Mouse (Mus musculus) left cerebral cortex, postnatal 4 days (tissue): ENCODE results near the gene Polr3k. TPM values are rescaled to one million over a fixed set of nuclear protein-coding genes. Genes with fewer than 3 reads are reported as not detected.
A peak's percentile ranks its signal among the peaks of the same experiment; 100 is the strongest.

Source experiments
- DNase-seq: peaks from one replicate; pipeline ENCODE4 v3.0.0-alpha.2; 2022
- intact Hi-C: fragments of 180-260 bp; cut with DNase I; formaldehyde crosslinking; loops from one replicate; pipeline ENCODE4 v1.15.1; 2025
- total RNA-seq, 2 experiments: library from RNA; stranded (reverse); gene quantifications; 2 replicates each; pipeline ENCODE4 v1.2.3; 2021

Polr3k gene
- 10 to 100 TPM; 53.4 to 56.2 TPM for total RNA-seq

GRCm38 (mm10) chr2:181863791-181864535 lies at the start of gene Polr3k:
Gene Polr3k, plus strand, starts transcription at chr2:181864337.
- intact Hi-C loops, result loop anchor here (10.0 kb wide), 1 partner anchor 139 kb away; no protein-coding TSS in a partner anchor

GRCm38 (mm10) chr2:181829032-181829650 lies 35.0 kb upstream of the Polr3k start:
- no peak for DNase-seq
- intact Hi-C loops, result no loop called here

More at GRCm38 (mm10) chr2:181863791-181864535, at the start of gene Polr3k:
- peak; percentile 96 for DNase-seq

GRCm38 (mm10) chr2:181832745-181833144 lies 31.4 kb upstream of the Polr3k start:
- no peak for DNase-seq
- intact Hi-C loops, result no loop called here

GRCm38 (mm10) chr2:181837372-181838292 lies 26.5 kb upstream of the Polr3k start, which contains the start of gene Pcmtd2:
Gene Pcmtd2, plus strand, starts transcription at chr2:181837854.
- intact Hi-C loops, result no loop called here
- peak; percentile 94 for DNase-seq

- intact Hi-C loops, result no loop called here
- DNase-seq, result no peak
Measured at GRCm38 (mm10) chr2:181838293-181838680, 25.9 kb upstream of the Polr3k start.

GRCm38 (mm10) chr2:181845709-181846394 lies 18.3 kb upstream of the Polr3k start:
- DNase-seq, result no peak
- intact Hi-C loops, result no loop called here

GRCm38 (mm10) chr2:181864536-181864860 lies 361 bp downstream of the Polr3k start:
- no peak for DNase-seq
- intact Hi-C loops, result loop anchor here (10.0 kb wide), 1 partner anchor 140 kb away; no protein-coding TSS in a partner anchor

- peak; percentile 74 for DNase-seq
- intact Hi-C loops, result loop anchor here (10.0 kb wide), 1 partner anchor 142 kb away; no protein-coding TSS in a partner anchor
Measured at GRCm38 (mm10) chr2:181866931-181867330, 2.8 kb downstream of the Polr3k start.

GRCm38 (mm10) chr2:181871039-181871438 lies 6.9 kb downstream of the Polr3k start:
- intact Hi-C loops, result no loop called here
- DNase-seq, result no peak

- DNase-seq, result no peak
- intact Hi-C loops, result no loop called here
Measured at GRCm38 (mm10) chr2:181878903-181879302, 14.8 kb downstream of the Polr3k start.

GRCm38 (mm10) chr2:181883022-181883749 lies 19.0 kb downstream of the Polr3k start:
- intact Hi-C loops, result no loop called here
- DNase-seq, result no peak

GRCm38 (mm10) chr2:181917861-181918260 lies 53.7 kb downstream of the Polr3k start:
- intact Hi-C loops, result no loop called here

GRCm38 (mm10) chr2:181918501-181918900 lies 54.4 kb downstream of the Polr3k start:
- intact Hi-C loops, result no loop called here

More at GRCm38 (mm10) chr2:181917861-181918260, 53.7 kb downstream of the Polr3k start:
- DNase-seq, result no peak

More at GRCm38 (mm10) chr2:181918501-181918900, 54.4 kb downstream of the Polr3k start:
- DNase-seq, result peak; percentile 27

Other genes with a start within 250 kb of the Polr3k start
- gene Gm29797, start 207.3 kb upstream of the Polr3k start, total RNA-seq, result under 1 TPM; 0.50 to 0.54 TPM
- gene Sox18, start 192.7 kb upstream of the Polr3k start, total RNA-seq, result 10 to 100 TPM; 13.4 to 13.5 TPM
- gene Tcea2, start 184.0 kb upstream of the Polr3k start, total RNA-seq, result 10 to 100 TPM; 57.8 to 62.4 TPM
- 10 to 100 TPM; 39.0 to 49.4 TPM for gene Rgs19, start 170.4 kb upstream of the Polr3k start, total RNA-seq
- gene Lkaaear1, start 165.9 kb upstream of the Polr3k start, total RNA-seq, result not detected
- gene Oprl1, start 149.3 kb upstream of the Polr3k start, total RNA-seq, result 10 to 100 TPM; 73.1 to 73.8 TPM
- 10 to 100 TPM; 35.7 to 37.7 TPM for gene Myt1, start 101.0 kb upstream of the Polr3k start, total RNA-seq
- gene Pcmtd2, start 26.5 kb upstream of the Polr3k start, total RNA-seq, result 10 to 100 TPM; 38.0 to 40.7 TPM
- not detected for gene Gm14496, start 126.8 kb downstream of the Polr3k start, total RNA-seq